Mouse (Mus musculus) lung, postnatal 36 days (tissue): Measurements from ENCODE around the gene Mpnd.
A peak's percentile ranks its signal among the peaks of the same experiment; 100 is the strongest.

Experiments used
- DNase-seq: peaks from one replicate; pipeline ENCODE4 v3.0.0; 2022; ENCODE audit warnings: mixed read lengths

The Mpnd gene

GRCm38 (mm10) chr17:55986030-55986961 is 19.2 kb upstream of the Mpnd start, which contains the start of gene Fsd1:
Fsd1 (plus strand) TSS chr17:55986509.
- DNase-seq, result no peak

- DNase-seq, result no peak
Measured at GRCm38 (mm10) chr17:55990278-55990898, 15.1 kb upstream of the Mpnd start.

- DNase-seq, result no peak
Measured at GRCm38 (mm10) chr17:55996007-55996406, 9.5 kb upstream of the Mpnd start.

GRCm38 (mm10) chr17:55999794-56000499 is 5.6 kb upstream of the Mpnd start:
- no peak for DNase-seq

GRCm38 (mm10) chr17:56003000-56003399 is 2.5 kb upstream of the Mpnd start:
- no peak for DNase-seq

- DNase-seq, result no peak
Measured at GRCm38 (mm10) chr17:56006956-56007355, 1.4 kb downstream of the Mpnd start.

GRCm38 (mm10) chr17:56007444-56008355 is 2.2 kb downstream of the Mpnd start:
- no peak for DNase-seq

GRCm38 (mm10) chr17:56008356-56009087 is 3.0 kb downstream of the Mpnd start:
- peak; percentile 97 for DNase-seq

- DNase-seq, result peak; percentile 95
Measured at GRCm38 (mm10) chr17:56009088-56009961, 3.8 kb downstream of the Mpnd start.

GRCm38 (mm10) chr17:56009962-56010240 is 4.4 kb downstream of the Mpnd start:
- DNase-seq, result no peak

- DNase-seq, result no peak
Measured at GRCm38 (mm10) chr17:56010255-56010654, 4.7 kb downstream of the Mpnd start.

- DNase-seq, result peak; percentile 85
Measured at GRCm38 (mm10) chr17:56010681-56011080, 5.2 kb downstream of the Mpnd start.

- DNase-seq, result no peak
Measured at GRCm38 (mm10) chr17:56011441-56011840, 5.9 kb downstream of the Mpnd start.

- no peak for DNase-seq
Measured at GRCm38 (mm10) chr17:56015293-56015692, 9.8 kb downstream of the Mpnd start.

GRCm38 (mm10) chr17:56016382-56016781 is 10.9 kb downstream of the Mpnd start:
- DNase-seq, result no peak

- no peak for DNase-seq
Measured at GRCm38 (mm10) chr17:56016793-56017785, 11.6 kb downstream of the Mpnd start.

- no peak for DNase-seq
Measured at GRCm38 (mm10) chr17:56017848-56018247, 12.3 kb downstream of the Mpnd start.

- DNase-seq, result peak; percentile 62
Measured at GRCm38 (mm10) chr17:56018347-56019131, 13.0 kb downstream of the Mpnd start.
